Mouse (Mus musculus): Measurements from ENCODE around the gene 4932438H23Rik. TPM values are rescaled to one million over a fixed set of nuclear protein-coding genes. Genes with fewer than 3 reads are reported as not detected.
A peak's percentile ranks its signal among the peaks of the same experiment; 100 is the strongest.

Gene 4932438H23Rik
- polyA plus RNA-seq, 1 experiment from 2014 or later, result 1.0 TPM

GRCm38 (mm10) chr16:91011021-91011683 is 83.8 kb downstream of the 4932438H23Rik start, which contains the start of gene Synj1:
TSS of gene Synj1 (minus strand) at chr16:91011308.
- Histone ChIP-seq H3K9ac (ENCODE audit: low read length) (peak within 1 kb of the TSS; percentile 87), H3K27me3 (replicated peaks; ENCODE audit: control insufficient read depth, insufficient read depth, low read length) (no peaks in the 10 kb centered on the region), H3K4me2 (ENCODE audit: low read length) (peak within 1 kb of the TSS; percentile 70), H3K9me3 (replicated peaks; ENCODE audit: control insufficient read depth, low read length) (no peaks in the 10 kb centered on the region), H3K4me1 (ENCODE audit: control insufficient read depth, insufficient read depth, low read length) (peaks cover 6% of the 10 kb centered on the region; the same call in 1 of the 2 replicates), H3K4me3 (ENCODE audit: low read depth, low read length) (peak within 1 kb of the TSS; percentile 81), H3K36me3 (ENCODE audit: control insufficient read depth, insufficient read depth, low read length) (peaks cover 24% of the 10 kb centered on the region), H3K27ac (ENCODE audit: low read depth, low read length) (peak within 1 kb of the TSS; percentile 91)
- DNase-seq (ENCODE audit: low spot score) (peak; percentile 95), ATAC-seq (peak; percentile 97)
- under 1% methylated on average over 62 of the region's 66 CpGs for WGBS

GRCm38 (mm10) chr16:91010581-91011020 is 84.3 kb downstream of the 4932438H23Rik start:
- Histone ChIP-seq H3K4me1 (ENCODE audit: control insufficient read depth, insufficient read depth, low read length) (peaks cover 6% of the 10 kb centered on the region; the same call in 1 of the 2 replicates), H3K9ac (ENCODE audit: low read length) (peak overlapping the region; percentile 87), H3K36me3 (ENCODE audit: control insufficient read depth, insufficient read depth, low read length) (peaks cover 18% of the 10 kb centered on the region), H3K4me3 (ENCODE audit: low read depth, low read length) (peak overlapping the region; percentile 81), H3K9me3 (replicated peaks; ENCODE audit: control insufficient read depth, low read length) (no peaks in the 10 kb centered on the region), H3K27ac (ENCODE audit: low read depth, low read length) (peak overlapping the region; percentile 91), H3K4me2 (ENCODE audit: low read length) (peak overlapping the region; percentile 70), H3K27me3 (replicated peaks; ENCODE audit: control insufficient read depth, insufficient read depth, low read length) (no peaks in the 10 kb centered on the region)
- 0% methylated on average over 42 of the region's 42 CpGs for WGBS
- ATAC-seq, result no peak; the same call in 1 of the 2 replicates
- no peak for DNase-seq (ENCODE audit: low spot score)

- no peaks in the 10 kb centered on the region for H3K9me3 ChIP-seq (replicated peaks; ENCODE audit: control insufficient read depth, low read length)
- DNase-seq (ENCODE audit: low spot score), result peak; percentile 42
- H3K36me3 ChIP-seq (ENCODE audit: control insufficient read depth, insufficient read depth, low read length), result peaks cover 12% of the 10 kb centered on the region
- no peak for ATAC-seq
- peak overlapping the region; percentile 87 for H3K9ac ChIP-seq (ENCODE audit: low read length)
- under 1% methylated on average over 19 of the region's 19 CpGs for WGBS
- H3K27ac ChIP-seq (ENCODE audit: low read depth, low read length), result peak overlapping the region; percentile 91; the same call in 1 of the 2 replicates
- H3K4me3 ChIP-seq (ENCODE audit: low read depth, low read length), result peak overlapping the region; percentile 81
- no peaks in the 10 kb centered on the region for H3K27me3 ChIP-seq (replicated peaks; ENCODE audit: control insufficient read depth, insufficient read depth, low read length)
- H3K4me1 ChIP-seq (ENCODE audit: control insufficient read depth, insufficient read depth, low read length), result peaks cover 6% of the 10 kb centered on the region; the same call in 1 of the 2 replicates
- peak overlapping the region; percentile 70 for H3K4me2 ChIP-seq (ENCODE audit: low read length)
These were observed 84.9 kb downstream of the 4932438H23Rik start for GRCm38 (mm10) chr16:91009942-91010529.

- Histone ChIP-seq H3K27ac (ENCODE audit: low read depth, low read length) (no peak overlapping the region), H3K36me3 (ENCODE audit: control insufficient read depth, insufficient read depth, low read length) (no peaks in the 10 kb centered on the region), H3K4me1 (ENCODE audit: control insufficient read depth, insufficient read depth, low read length) (0 out of 2 replicates have a peak, but pooled peaks cover 6% of the 10 kb centered on the region), H3K4me2 (ENCODE audit: low read length) (no peak overlapping the region), H3K4me3 (ENCODE audit: low read depth, low read length) (no peak overlapping the region), H3K9ac (ENCODE audit: low read length) (no peak overlapping the region), H3K9me3 (replicated peaks; ENCODE audit: control insufficient read depth, low read length) (no peaks in the 10 kb centered on the region), H3K27me3 (replicated peaks; ENCODE audit: control insufficient read depth, insufficient read depth, low read length) (no peaks in the 10 kb centered on the region)
- no peak for ATAC-seq
- 90% methylated on average over 4 of the region's 4 CpGs for WGBS
- no peak for DNase-seq (ENCODE audit: low spot score)
These were observed 89.9 kb downstream of the 4932438H23Rik start for GRCm38 (mm10) chr16:91004915-91005538.

Other genes with a start within 250 kb of the 4932438H23Rik start
- 49.0 and 60.0 TPM in 2 replicates for gene Cfap298, start 160.0 kb downstream of the 4932438H23Rik start, polyA plus RNA-seq (2014; fragmentation: Nextera tagmentation; extraction: Ambion mirVana)
- 29.7 and 44.4 TPM in 2 replicates for gene Synj1, start 83.8 kb downstream of the 4932438H23Rik start, polyA plus RNA-seq (2014; fragmentation: Nextera tagmentation; extraction: Ambion mirVana)
- gene Paxbp1, start 50.6 kb downstream of the 4932438H23Rik start, polyA plus RNA-seq (2014; fragmentation: Nextera tagmentation; extraction: Ambion mirVana), result 48.1 and 71.6 TPM in 2 replicates
- 5.2 and 6.3 TPM in 2 replicates for gene Olig2, start 130.3 kb upstream of the 4932438H23Rik start, polyA plus RNA-seq (2014; fragmentation: Nextera tagmentation; extraction: Ambion mirVana)
- gene Olig1, start 174.7 kb upstream of the 4932438H23Rik start, polyA plus RNA-seq (2014; fragmentation: Nextera tagmentation; extraction: Ambion mirVana), result 18.0 and 31.1 TPM in 2 replicates